In genomic region chr14:87289708-87290243, GRCm38 (mm10) we compare ENCODE assay signal across 21 mouse cellular contexts.
DNase-seq lines count a peak whose midpoint lies in the region; ATAC-seq and TF ChIP-seq lines count a peak whose summit lies in the region.
"Had no signal": no experiment of that assay in that cellular context is flagged by ENCODE, and none has a peak within 500 bp of the region (broad histone marks: within the 10 kb centered on the region; RNA-seq: fewer than 3 reads in every experiment).

No protein-coding gene starts in this region.

- no peak for TF ChIP-seq CTCF in intestine, postnatal 0 days (IDR thresholded peaks at IDR 0.05; ENCODE audit: low read depth)
- no peak for TF ChIP-seq CTCF in stomach, postnatal 0 days (IDR thresholded peaks at IDR 0.05; ENCODE audit: low read depth)

- H3K4me3 ChIP-seq in intestine, embryonic 15.5 days (replicated peaks) = no peak overlapping the region
- H3K4me3 ChIP-seq in intestine, postnatal 0 days (ENCODE audit: low read depth, low read length) = no peak overlapping the region
- no peak overlapping the region for H3K4me3 ChIP-seq in stomach, embryonic 15.5 days (replicated peaks)
- H3K4me3 ChIP-seq in stomach, postnatal 0 days (ENCODE audit: low read depth, low read length) = no peak overlapping the region
- H3K4me3 ChIP-seq: embryonic facial prominence, embryonic 13.5 days; forebrain, embryonic 13.5 days; gastrocnemius, adult 2 months; heart, embryonic 13.5 days; hindbrain, embryonic 15.5 days had no signal

- H3K9ac ChIP-seq in intestine, embryonic 15.5 days = no peak overlapping the region
- H3K9ac ChIP-seq in intestine, postnatal 0 days (ENCODE audit: low read depth, low read length) = no peak overlapping the region
- H3K9ac ChIP-seq in stomach, embryonic 15.5 days = no peak overlapping the region
- no peak overlapping the region for H3K9ac ChIP-seq in stomach, postnatal 0 days (ENCODE audit: low read length)
- H3K9ac ChIP-seq: embryonic facial prominence, embryonic 13.5 days; forebrain, embryonic 13.5 days; forebrain, postnatal 0 days; heart, embryonic 13.5 days; hindbrain, embryonic 15.5 days had no signal

- DNase-seq in stomach, postnatal 0 days (ENCODE audit: low spot score) = no peak
- peak; percentile 31 for DNase-seq in lung, postnatal 10 days
- DNase-seq in left cerebral cortex, postnatal 36 days (ENCODE audit: low spot score in 2 of 2) = no peak
- DNase-seq in ovary, postnatal 14 days (ENCODE audit: low spot score) = no peak
- DNase-seq: adrenal gland, adult 2 months; adrenal gland, postnatal 25 days; cerebellum, adult 18-20 months; cerebellum, adult 9-11 months; cerebellum, postnatal 36 days; forebrain, postnatal 0 days; gastrocnemius, adult 2 months; gastrocnemius, postnatal 36 days; heart, postnatal 36 days had no signal

- H3K4me2 ChIP-seq in intestine, embryonic 15.5 days (replicated peaks) = no peak overlapping the region
- no peak overlapping the region for H3K4me2 ChIP-seq in intestine, postnatal 0 days (replicated peaks; ENCODE audit: low read depth)
- no peak overlapping the region for H3K4me2 ChIP-seq in stomach, embryonic 15.5 days
- no peak overlapping the region for H3K4me2 ChIP-seq in stomach, postnatal 0 days (replicated peaks; ENCODE audit: low read depth)
- H3K4me2 ChIP-seq: embryonic facial prominence, embryonic 13.5 days; forebrain, embryonic 13.5 days; heart, embryonic 13.5 days; hindbrain, embryonic 15.5 days had no signal

- no peaks in the 10 kb centered on the region for H3K9me3 ChIP-seq in intestine, embryonic 15.5 days
- H3K9me3 ChIP-seq in intestine, postnatal 0 days (ENCODE audit: control insufficient read depth) = no peaks in the 10 kb centered on the region
- H3K9me3 ChIP-seq in stomach, embryonic 15.5 days = no peaks in the 10 kb centered on the region
- no peaks in the 10 kb centered on the region for H3K9me3 ChIP-seq in stomach, postnatal 0 days (ENCODE audit: control insufficient read depth, low read length)
- H3K9me3 ChIP-seq: embryonic facial prominence, embryonic 13.5 days; forebrain, embryonic 13.5 days; heart, embryonic 13.5 days; hindbrain, embryonic 15.5 days had no signal

- intact Hi-C loops in left cerebral cortex, postnatal 36 days (cut with DNase I) = no loop called here

- 48% methylated on average over 4 of the region's 4 CpGs for WGBS in intestine, embryonic 15.5 days
- WGBS in intestine, postnatal 0 days = 60% methylated on average over 4 of the region's 4 CpGs
- WGBS in stomach, embryonic 15.5 days = 52% methylated on average over 4 of the region's 4 CpGs
- 37% methylated on average over 4 of the region's 4 CpGs for WGBS in stomach, postnatal 0 days

- H3K4me1 ChIP-seq in intestine, embryonic 15.5 days (replicated peaks) = no peaks in the 10 kb centered on the region
- no peaks in the 10 kb centered on the region for H3K4me1 ChIP-seq in intestine, postnatal 0 days (replicated peaks; ENCODE audit: control insufficient read depth, insufficient read depth, low read length)
- no peaks in the 10 kb centered on the region for H3K4me1 ChIP-seq in stomach, embryonic 15.5 days
- no peaks in the 10 kb centered on the region for H3K4me1 ChIP-seq in stomach, postnatal 0 days (replicated peaks; ENCODE audit: control insufficient read depth, insufficient read depth)
- H3K4me1 ChIP-seq: embryonic facial prominence, embryonic 13.5 days; forebrain, embryonic 13.5 days; heart, embryonic 13.5 days; hindbrain, embryonic 15.5 days had no signal

- TF ChIP-seq EP300 in stomach, postnatal 0 days (optimal IDR thresholded peaks at IDR 0.05) = no peak

- no peak overlapping the region for H3K27ac ChIP-seq in intestine, embryonic 15.5 days
- no peak overlapping the region for H3K27ac ChIP-seq in intestine, postnatal 0 days (ENCODE audit: low read depth, low read length)
- H3K27ac ChIP-seq in stomach, embryonic 15.5 days = no peak overlapping the region
- H3K27ac ChIP-seq in stomach, postnatal 0 days (replicated peaks) = no peak overlapping the region; the same call in 1 of the 2 replicates
- H3K27ac ChIP-seq: embryonic facial prominence, embryonic 13.5 days; forebrain, embryonic 13.5 days; gastrocnemius, adult 2 months; heart, embryonic 13.5 days; hindbrain, embryonic 15.5 days had no signal

- peak; percentile 49; the same call in 1 of the 2 replicates for ATAC-seq in intestine, embryonic 15.5 days
- no peak for ATAC-seq in intestine, postnatal 0 days
- peak; percentile 39; the same call in 1 of the 2 replicates for ATAC-seq in stomach, embryonic 15.5 days (ENCODE audit: insufficient read depth, low FRiP score, low read depth)
- no peak for ATAC-seq in stomach, postnatal 0 days (ENCODE audit: low FRiP score, low TSS enrichment)
- ATAC-seq: forebrain, embryonic 13.5 days; forebrain, postnatal 0 days had no signal

- H3K27me3 ChIP-seq in intestine, embryonic 15.5 days (replicated peaks) = no peaks in the 10 kb centered on the region
- no peaks in the 10 kb centered on the region for H3K27me3 ChIP-seq in intestine, postnatal 0 days (replicated peaks; ENCODE audit: control insufficient read depth, insufficient read depth, low read length)
- no peaks in the 10 kb centered on the region for H3K27me3 ChIP-seq in stomach, embryonic 15.5 days (replicated peaks)
- no peaks in the 10 kb centered on the region for H3K27me3 ChIP-seq in stomach, postnatal 0 days (ENCODE audit: control insufficient read depth, insufficient read depth, low read length)
- H3K27me3 ChIP-seq: CH12.LX; embryonic facial prominence, embryonic 13.5 days; forebrain, embryonic 13.5 days; heart, embryonic 13.5 days; hindbrain, embryonic 15.5 days had no signal

- no peaks in the 10 kb centered on the region for H3K36me3 ChIP-seq in intestine, embryonic 15.5 days
- no peaks in the 10 kb centered on the region for H3K36me3 ChIP-seq in intestine, postnatal 0 days (ENCODE audit: control insufficient read depth, insufficient read depth)
- H3K36me3 ChIP-seq in stomach, embryonic 15.5 days = no peaks in the 10 kb centered on the region
- H3K36me3 ChIP-seq in stomach, postnatal 0 days (ENCODE audit: control insufficient read depth, insufficient read depth, low read length) = no peaks in the 10 kb centered on the region
- H3K36me3 ChIP-seq: embryonic facial prominence, embryonic 13.5 days; heart, embryonic 13.5 days; hindbrain, embryonic 15.5 days had no signal

Comparison
In these comparisons a context has a peak if more than half of its experiments do, and no peak if none do; other contexts are left out.
1. ATAC-seq: peak in intestine, embryonic 15.5 days (single experiment) and stomach, embryonic 15.5 days (single experiment); none in intestine, postnatal 0 days (single experiment) and stomach, postnatal 0 days (single experiment).